Mouse (Mus musculus): ENCODE measurements around the gene Ccnc. TPM values are rescaled to one million over a fixed set of nuclear protein-coding genes. Genes with fewer than 3 reads are reported as not detected.
A peak's percentile ranks its signal among the peaks of the same experiment; 100 is the strongest.

Ccnc gene
- polyA plus RNA-seq, 1 experiment from 2014 or later, result 74.5 TPM

- ATAC-seq, result no peak
- 0 out of 2 replicates have a peak within 1 kb of the TSS, but pooled peaks have one; percentile 8 for H3K4me3 ChIP-seq (ENCODE audit: low read depth, low read length)
- WGBS, result under 1% methylated on average over 38 of the region's 38 CpGs
Observed at GRCm38 (mm10) chr4:21685595-21686091, 41.9 kb upstream of the Ccnc start, which contains the start of gene Prdm13. Prdm13 (minus strand) TSS chr4:21685963.

GRCm38 (mm10) chr4:21686416-21686815, 41.1 kb upstream of the Ccnc start:
- Histone ChIP-seq H3K4me3 (ENCODE audit: low read depth, low read length) (no peak overlapping the region), H3K4me2 (ENCODE audit: low read length) (no peak overlapping the region), H3K27me3 (replicated peaks; ENCODE audit: control insufficient read depth, insufficient read depth, low read length) (peaks cover 79% of the 10 kb centered on the region), H3K36me3 (ENCODE audit: control insufficient read depth, insufficient read depth, low read length) (no peaks in the 10 kb centered on the region), H3K9ac (ENCODE audit: low read length) (no peak overlapping the region), H3K27ac (ENCODE audit: low read depth, low read length) (no peak overlapping the region), H3K9me3 (replicated peaks; ENCODE audit: control insufficient read depth, low read length) (no peaks in the 10 kb centered on the region), H3K4me1 (ENCODE audit: control insufficient read depth, insufficient read depth, low read length) (peaks cover 8% of the 10 kb centered on the region; the same call in 1 of the 2 replicates)
- WGBS, result 2% methylated on average over 11 of the region's 11 CpGs
- no peak for DNase-seq (ENCODE audit: low spot score)
- ATAC-seq, result no peak

More at GRCm38 (mm10) chr4:21685595-21686091, 41.9 kb upstream of the Ccnc start, which contains the start of gene Prdm13:
- Histone ChIP-seq H3K4me1 (ENCODE audit: control insufficient read depth, insufficient read depth, low read length) (peaks cover 8% of the 10 kb centered on the region; the same call in 1 of the 2 replicates), H3K9me3 (replicated peaks; ENCODE audit: control insufficient read depth, low read length) (no peaks in the 10 kb centered on the region), H3K9ac (ENCODE audit: low read length) (no peak within 1 kb of the TSS), H3K4me2 (ENCODE audit: low read length) (0 out of 2 replicates have a peak within 1 kb of the TSS, but pooled peaks have one; percentile 23), H3K36me3 (ENCODE audit: control insufficient read depth, insufficient read depth, low read length) (no peaks in the 10 kb centered on the region), H3K27ac (ENCODE audit: low read depth, low read length) (no peak within 1 kb of the TSS), H3K27me3 (replicated peaks; ENCODE audit: control insufficient read depth, insufficient read depth, low read length) (peaks cover 79% of the 10 kb centered on the region)
- DNase-seq (ENCODE audit: low spot score), result no peak

GRCm38 (mm10) chr4:21686934-21687333, 40.6 kb upstream of the Ccnc start:
- no peak for DNase-seq (ENCODE audit: low spot score)
- WGBS, result under 1% methylated on average over 5 of the region's 5 CpGs

GRCm38 (mm10) chr4:21687783-21688702, 39.5 kb upstream of the Ccnc start:
- Histone ChIP-seq H3K4me2 (ENCODE audit: low read length) (peak overlapping the region; percentile 93), H3K27ac (ENCODE audit: low read depth, low read length) (peak overlapping the region; percentile 77), H3K9me3 (replicated peaks; ENCODE audit: control insufficient read depth, low read length) (no peaks in the 10 kb centered on the region), H3K36me3 (ENCODE audit: control insufficient read depth, insufficient read depth, low read length) (no peaks in the 10 kb centered on the region), H3K4me1 (ENCODE audit: control insufficient read depth, insufficient read depth, low read length) (peaks cover 8% of the 10 kb centered on the region; the same call in 1 of the 2 replicates), H3K4me3 (ENCODE audit: low read depth, low read length) (peak overlapping the region; percentile 41), H3K27me3 (replicated peaks; ENCODE audit: control insufficient read depth, insufficient read depth, low read length) (peaks cover 78% of the 10 kb centered on the region), H3K9ac (ENCODE audit: low read length) (peak overlapping the region; percentile 58)
- DNase-seq (ENCODE audit: low spot score), result peak; percentile 88
- WGBS, result 1% methylated on average over 44 of the region's 51 CpGs
- peak; percentile 84 for ATAC-seq

More at GRCm38 (mm10) chr4:21686934-21687333, 40.6 kb upstream of the Ccnc start:
- Histone ChIP-seq H3K27ac (ENCODE audit: low read depth, low read length) (no peak overlapping the region), H3K4me2 (ENCODE audit: low read length) (no peak overlapping the region), H3K9me3 (replicated peaks; ENCODE audit: control insufficient read depth, low read length) (no peaks in the 10 kb centered on the region), H3K4me1 (ENCODE audit: control insufficient read depth, insufficient read depth, low read length) (peaks cover 8% of the 10 kb centered on the region; the same call in 1 of the 2 replicates), H3K4me3 (ENCODE audit: low read depth, low read length) (no peak overlapping the region), H3K36me3 (ENCODE audit: control insufficient read depth, insufficient read depth, low read length) (no peaks in the 10 kb centered on the region), H3K9ac (ENCODE audit: low read length) (no peak overlapping the region), H3K27me3 (replicated peaks; ENCODE audit: control insufficient read depth, insufficient read depth, low read length) (peaks cover 78% of the 10 kb centered on the region)
- ATAC-seq, result no peak

GRCm38 (mm10) chr4:21688703-21689200, 38.7 kb upstream of the Ccnc start:
- peak overlapping the region; percentile 41 for H3K4me3 ChIP-seq (ENCODE audit: low read depth, low read length)
- no peaks in the 10 kb centered on the region for H3K9me3 ChIP-seq (replicated peaks; ENCODE audit: control insufficient read depth, low read length)
- H3K27ac ChIP-seq (ENCODE audit: low read depth, low read length), result peak overlapping the region; percentile 77
- peak; percentile 64 for DNase-seq (ENCODE audit: low spot score)
- peak; percentile 52 for ATAC-seq
- under 1% methylated on average over 50 of the region's 64 CpGs for WGBS
- peaks cover 8% of the 10 kb centered on the region; the same call in 1 of the 2 replicates for H3K4me1 ChIP-seq (ENCODE audit: control insufficient read depth, insufficient read depth, low read length)
- peak overlapping the region; percentile 93 for H3K4me2 ChIP-seq (ENCODE audit: low read length)
- peaks cover 74% of the 10 kb centered on the region for H3K27me3 ChIP-seq (replicated peaks; ENCODE audit: control insufficient read depth, insufficient read depth, low read length)
- H3K36me3 ChIP-seq (ENCODE audit: control insufficient read depth, insufficient read depth, low read length), result no peaks in the 10 kb centered on the region
- peak overlapping the region; percentile 58 for H3K9ac ChIP-seq (ENCODE audit: low read length)

- peak; percentile 70 for ATAC-seq
- Histone ChIP-seq H3K27ac (ENCODE audit: low read depth, low read length) (no peak overlapping the region), H3K9ac (ENCODE audit: low read length) (no peak overlapping the region), H3K36me3 (ENCODE audit: control insufficient read depth, insufficient read depth, low read length) (no peaks in the 10 kb centered on the region), H3K4me1 (ENCODE audit: control insufficient read depth, insufficient read depth, low read length) (peaks cover 8% of the 10 kb centered on the region; the same call in 1 of the 2 replicates), H3K4me2 (ENCODE audit: low read length) (peak overlapping the region; percentile 93), H3K9me3 (replicated peaks; ENCODE audit: control insufficient read depth, low read length) (no peaks in the 10 kb centered on the region), H3K4me3 (ENCODE audit: low read depth, low read length) (peak overlapping the region; percentile 41), H3K27me3 (replicated peaks; ENCODE audit: control insufficient read depth, insufficient read depth, low read length) (peaks cover 67% of the 10 kb centered on the region)
- peak; percentile 90 for DNase-seq (ENCODE audit: low spot score)
- under 1% methylated on average over 18 of the region's 18 CpGs for WGBS
Observed at GRCm38 (mm10) chr4:21689492-21689941, 38.0 kb upstream of the Ccnc start.

GRCm38 (mm10) chr4:21690221-21690620, 37.3 kb upstream of the Ccnc start:
- peaks cover 60% of the 10 kb centered on the region for H3K27me3 ChIP-seq (replicated peaks; ENCODE audit: control insufficient read depth, insufficient read depth, low read length)
- ATAC-seq (no peak), DNase-seq (ENCODE audit: low spot score) (no peak)
- no peaks in the 10 kb centered on the region for H3K9me3 ChIP-seq (replicated peaks; ENCODE audit: control insufficient read depth, low read length)
- no peaks in the 10 kb centered on the region for H3K36me3 ChIP-seq (ENCODE audit: control insufficient read depth, insufficient read depth, low read length)
- no peak overlapping the region for H3K4me3 ChIP-seq (ENCODE audit: low read depth, low read length)
- no peak overlapping the region for H3K9ac ChIP-seq (ENCODE audit: low read length)
- H3K4me2 ChIP-seq (ENCODE audit: low read length), result peak overlapping the region; percentile 93; the same call in 1 of the 2 replicates
- WGBS, result 2% methylated on average over 7 of the region's 7 CpGs
- H3K4me1 ChIP-seq (ENCODE audit: control insufficient read depth, insufficient read depth, low read length), result peaks cover 8% of the 10 kb centered on the region; the same call in 1 of the 2 replicates
- no peak overlapping the region for H3K27ac ChIP-seq (ENCODE audit: low read depth, low read length)

GRCm38 (mm10) chr4:21695638-21696254, 31.8 kb upstream of the Ccnc start:
- H3K36me3 ChIP-seq (ENCODE audit: control insufficient read depth, insufficient read depth, low read length), result no peaks in the 10 kb centered on the region
- WGBS, result 33% methylated on average over 7 of the region's 7 CpGs
- H3K9me3 ChIP-seq (replicated peaks; ENCODE audit: control insufficient read depth, low read length), result no peaks in the 10 kb centered on the region
- peaks cover 35% of the 10 kb centered on the region for H3K27me3 ChIP-seq (replicated peaks; ENCODE audit: control insufficient read depth, insufficient read depth, low read length)
- no peak overlapping the region for H3K4me3 ChIP-seq (ENCODE audit: low read depth, low read length)
- H3K4me1 ChIP-seq (ENCODE audit: control insufficient read depth, insufficient read depth, low read length), result no peaks in the 10 kb centered on the region
- ATAC-seq (peak; percentile 80), DNase-seq (ENCODE audit: low spot score) (peak; percentile 61)
- H3K9ac ChIP-seq (ENCODE audit: low read length), result no peak overlapping the region
- H3K4me2 ChIP-seq (ENCODE audit: low read length), result no peak overlapping the region
- H3K27ac ChIP-seq (ENCODE audit: low read depth, low read length), result no peak overlapping the region

Data from forebrain, embryonic 14.5 days (tissue).